Comparison of ENCODE assay signal across 15 mouse cellular contexts in genomic region chr8:71472601-71473386, GRCm38 (mm10). TPM values are rescaled to one million over a fixed set of nuclear protein-coding genes. Genes with fewer than 3 reads are reported as not detected.
DNase-seq lines count a peak whose midpoint lies in the region; ATAC-seq and TF ChIP-seq lines count a peak whose summit lies in the region.
"Had no signal": no experiment of that assay in that cellular context is flagged by ENCODE, and none has a peak within 500 bp of the region (broad histone marks: within the 10 kb centered on the region; RNA-seq: fewer than 3 reads in every experiment).

No protein-coding gene starts in this region.

- peaks cover 13% of the 10 kb centered on the region for H3K36me3 ChIP-seq in liver, embryonic 14.5 days (replicated peaks; ENCODE audit: control insufficient read depth, insufficient read depth, low read depth)
- peaks cover 38% of the 10 kb centered on the region for H3K36me3 ChIP-seq in liver, embryonic 11.5 days (ENCODE audit: control insufficient read depth, insufficient read depth, low read length)
- peaks cover 59% of the 10 kb centered on the region for H3K36me3 ChIP-seq in E14TG2a.4 (ENCODE audit: insufficient read depth, low read length)

- no peak for TF ChIP-seq EP300 in liver, embryonic 14.5 days (IDR thresholded peaks at IDR 0.05; ENCODE audit: low read depth)

- ATAC-seq in liver, embryonic 14.5 days (ENCODE audit: insufficient read depth): no peak
- ATAC-seq in liver, embryonic 11.5 days (replicated peaks; ENCODE audit: low FRiP score): no peak

- no peaks in the 10 kb centered on the region for H3K27me3 ChIP-seq in liver, embryonic 14.5 days (ENCODE audit: control insufficient read depth, insufficient read depth, low read length)
- H3K27me3 ChIP-seq in liver, embryonic 11.5 days (replicated peaks; ENCODE audit: control insufficient read depth, insufficient read depth, low read length): no peaks in the 10 kb centered on the region
- no peaks in the 10 kb centered on the region for H3K27me3 ChIP-seq in E14TG2a.4 (ENCODE audit: insufficient read depth, low read length)

- 88% methylated on average over 8 of the region's 8 CpGs for WGBS in liver, embryonic 14.5 days (ENCODE audit: insufficient replicate concordance)
- WGBS in liver, embryonic 11.5 days: 84% methylated on average over 8 of the region's 8 CpGs

- no peak for DNase-seq in gastrocnemius, adult 2 months
- no peak for DNase-seq in gastrocnemius, postnatal 4 days (ENCODE audit: low spot score in 2 of 2)
- no peak for DNase-seq in liver, embryonic 14.5 days (ENCODE audit: low read depth in 3 of 3, low spot score in 3 of 3)
- no peak for DNase-seq in liver, embryonic 11.5 days (ENCODE audit: low spot score)
- no peak for DNase-seq in brain, embryonic 14.5 days (ENCODE audit: low read depth)
- no peak for DNase-seq in frontal cortex, postnatal 10 days (ENCODE audit: low spot score in 2 of 2)
- no peak for DNase-seq in spleen, adult 18-20 months
- DNase-seq: adrenal gland, postnatal 25 days; heart, adult 18-20 months; kidney, postnatal 10 days; right cerebral cortex, postnatal 14 days; thymus, postnatal 25 days had no signal

- H3K4me1 ChIP-seq in liver, embryonic 14.5 days (replicated peaks; ENCODE audit: control insufficient read depth in 2 of 2, insufficient read depth in 2 of 2, low read length in 1 of 2): peaks cover 8 to 14% of the 10 kb centered on the region in 2 experiments
- peaks cover 18% of the 10 kb centered on the region for H3K4me1 ChIP-seq in liver, embryonic 11.5 days (replicated peaks; ENCODE audit: control insufficient read depth, insufficient read depth, low read length)
- H3K4me1 ChIP-seq in E14TG2a.4 (replicated peaks; ENCODE audit: low read depth, low read length): peaks cover 69% of the 10 kb centered on the region

- H3K4me3 ChIP-seq in gastrocnemius, adult 2 months: no peak overlapping the region
- no peak overlapping the region for H3K4me3 ChIP-seq in liver, embryonic 14.5 days (ENCODE audit: insufficient read depth in 1 of 2, low read depth in 2 of 2, low read length in 2 of 2)
- no peak overlapping the region for H3K4me3 ChIP-seq in liver, embryonic 11.5 days (ENCODE audit: low read depth, low read length)
- H3K4me3 ChIP-seq in E14TG2a.4 (replicated peaks; ENCODE audit: low read length): no peak overlapping the region
- H3K4me3 ChIP-seq: embryonic facial prominence, embryonic 10.5 days; midbrain, embryonic 10.5 days had no signal

- TF ChIP-seq POLR2A in brain, embryonic 14.5 days (IDR thresholded peaks at IDR 0.05; ENCODE audit: borderline replicate concordance, extremely low read depth, insufficient read depth, insufficient read length, poor library complexity, severe bottlenecking): no peak

- TF ChIP-seq CTCF in gastrocnemius, adult 2 months (IDR thresholded peaks at IDR 0.05): peak; percentile 45
- TF ChIP-seq CTCF in liver, embryonic 14.5 days (IDR thresholded peaks at IDR 0.05; ENCODE audit: low read depth): peak; percentile 46
- TF ChIP-seq CTCF in E14TG2a.4 (conservative IDR thresholded peaks at IDR 0.05; ENCODE audit: low read length): peak; percentile 37
- peak; percentile 31; the same call in 1 of the 2 replicates for TF ChIP-seq CTCF in brain, embryonic 14.5 days (IDR thresholded peaks at IDR 0.05; ENCODE audit: borderline replicate concordance, extremely low read depth, insufficient read depth, insufficient read length)

- no peak overlapping the region for H3K27ac ChIP-seq in gastrocnemius, adult 2 months
- H3K27ac ChIP-seq in liver, embryonic 14.5 days: no peak overlapping the region
- H3K27ac ChIP-seq in liver, embryonic 11.5 days (ENCODE audit: low read depth, low read length): no peak overlapping the region
- H3K27ac ChIP-seq: embryonic facial prominence, embryonic 10.5 days; midbrain, embryonic 10.5 days had no signal

- no peak overlapping the region for H3K4me2 ChIP-seq in liver, embryonic 14.5 days (ENCODE audit: low read depth)
- no peak overlapping the region for H3K4me2 ChIP-seq in liver, embryonic 11.5 days

- intact Hi-C loops in gastrocnemius, adult 2 months (cut with DNase I): no loop called here

- no peak overlapping the region for H3K9ac ChIP-seq in liver, embryonic 14.5 days (replicated peaks)
- H3K9ac ChIP-seq in liver, embryonic 11.5 days (ENCODE audit: low read depth, low read length): no peak overlapping the region

- no peaks in the 10 kb centered on the region for H3K9me3 ChIP-seq in liver, embryonic 14.5 days (ENCODE audit: control insufficient read depth, low read length)
- H3K9me3 ChIP-seq in liver, embryonic 11.5 days (ENCODE audit: control insufficient read depth, low read length): no peaks in the 10 kb centered on the region
- H3K9me3 ChIP-seq in E14TG2a.4 (ENCODE audit: low read length): no peaks in the 10 kb centered on the region
- H3K9me3 ChIP-seq: embryonic facial prominence, embryonic 10.5 days; midbrain, embryonic 10.5 days had no signal

RNA-seq across cellular contexts. Expression of gene Dda1, which starts 3.8 kb away (rescaled TPM):
- 10 to 100 TPM; 26.8 to 31.1 TPM for total RNA-seq in gastrocnemius, adult 2 months (2021)
- 10 to 100 TPM; 40.3 to 44.2 TPM for total RNA-seq in gastrocnemius, postnatal 4 days (2021)
- polyA plus RNA-seq in liver, embryonic 14.5 days (2012; rRNA removed): 24.8 and 25.4 TPM in 2 replicates
- polyA plus RNA-seq in liver, embryonic 14.5 days (2014; fragmentation: Nextera tagmentation; extraction: Ambion mirVana): 34.4 and 36.9 TPM in 2 replicates
- 94.1 and 98.2 TPM in 2 replicates for polyA plus RNA-seq in liver, embryonic 11.5 days (2014; fragmentation: Nextera tagmentation; extraction: Ambion mirVana)
- 206 and 229 TPM in 2 replicates for polyA plus RNA-seq in brain, embryonic 14.5 days (2012; rRNA removed)

RNA-seq across cellular contexts. Expression of gene Mrpl34, which starts 8.0 kb away (rescaled TPM):
- 10 to 100 TPM; 59.1 to 84.3 TPM for total RNA-seq in gastrocnemius, adult 2 months (2021)
- total RNA-seq in gastrocnemius, postnatal 4 days (2021): 10 to 100 TPM; 29.0 to 34.4 TPM
- polyA plus RNA-seq in liver, embryonic 14.5 days (2012; rRNA removed): 45.8 and 73.0 TPM in 2 replicates
- polyA plus RNA-seq in liver, embryonic 14.5 days (2014; fragmentation: Nextera tagmentation; extraction: Ambion mirVana): 109 and 114 TPM in 2 replicates
- 215 and 229 TPM in 2 replicates for polyA plus RNA-seq in liver, embryonic 11.5 days (2014; fragmentation: Nextera tagmentation; extraction: Ambion mirVana)
- 94.8 and 124 TPM in 2 replicates for polyA plus RNA-seq in brain, embryonic 14.5 days (2012; rRNA removed)

RNA-seq across cellular contexts. Expression of gene Abhd8, which starts 9.3 kb away (rescaled TPM):
- 10 to 100 TPM; 22.5 to 24.9 TPM for total RNA-seq in gastrocnemius, adult 2 months (2021)
- total RNA-seq in gastrocnemius, postnatal 4 days (2021): 10 to 100 TPM; 47.1 to 47.3 TPM
- 6.6 and 7.5 TPM in 2 replicates for polyA plus RNA-seq in liver, embryonic 14.5 days (2012; rRNA removed)
- polyA plus RNA-seq in liver, embryonic 14.5 days (2014; fragmentation: Nextera tagmentation; extraction: Ambion mirVana): 5.3 and 6.8 TPM in 2 replicates
- 20.6 and 21.4 TPM in 2 replicates for polyA plus RNA-seq in liver, embryonic 11.5 days (2014; fragmentation: Nextera tagmentation; extraction: Ambion mirVana)
- polyA plus RNA-seq in brain, embryonic 14.5 days (2012; rRNA removed): 163 and 168 TPM in 2 replicates

RNA-seq across cellular contexts. Expression of gene Ano8, which starts 13.0 kb away (rescaled TPM):
- total RNA-seq in gastrocnemius, adult 2 months (2021): 10 to 100 TPM; 16.0 to 17.0 TPM
- total RNA-seq in gastrocnemius, postnatal 4 days (2021): 10 to 100 TPM; 20.8 to 25.3 TPM
- polyA plus RNA-seq in liver, embryonic 14.5 days (2012; rRNA removed): 1.4 and 1.7 TPM in 2 replicates
- 0.14 and 0.15 TPM in 2 replicates for polyA plus RNA-seq in liver, embryonic 14.5 days (2014; fragmentation: Nextera tagmentation; extraction: Ambion mirVana)
- 0.60 and 0.96 TPM in 2 replicates for polyA plus RNA-seq in liver, embryonic 11.5 days (2014; fragmentation: Nextera tagmentation; extraction: Ambion mirVana)
- polyA plus RNA-seq in brain, embryonic 14.5 days (2012; rRNA removed): 124 and 153 TPM in 2 replicates

RNA-seq across cellular contexts. Expression of gene Gtpbp3, which starts 15.1 kb away (rescaled TPM):
- 10 to 100 TPM; 10.1 to 10.7 TPM for total RNA-seq in gastrocnemius, adult 2 months (2021)
- total RNA-seq in gastrocnemius, postnatal 4 days (2021): 10 to 100 TPM; 17.8 to 19.1 TPM
- 9.2 and 10.0 TPM in 2 replicates for polyA plus RNA-seq in liver, embryonic 14.5 days (2012; rRNA removed)
- polyA plus RNA-seq in liver, embryonic 14.5 days (2014; fragmentation: Nextera tagmentation; extraction: Ambion mirVana): 1.3 and 1.8 TPM in 2 replicates
- polyA plus RNA-seq in liver, embryonic 11.5 days (2014; fragmentation: Nextera tagmentation; extraction: Ambion mirVana): 9.5 and 10.4 TPM in 2 replicates
- polyA plus RNA-seq in brain, embryonic 14.5 days (2012; rRNA removed): 25.5 and 34.2 TPM in 2 replicates
